Mouse (Mus musculus) ovary, adult 2 months (tissue): ENCODE data around the gene Rhag. TPM values are rescaled to one million over a fixed set of nuclear protein-coding genes. Genes with fewer than 3 reads are reported as not detected.

Experiments
- polyA plus RNA-seq: library from polyadenylated mRNA; depleted of rRNA; stranded (reverse); fragments of >200 nt; gene quantifications from 2 replicates; pipeline ENCODE4 v1.2.3, GENCODE M21; 2012; rRNA removed

The Rhag gene
- polyA plus RNA-seq = not detected in 2 replicates

GRCm38 (mm10) chr17:40810934-40811333 is at the start of gene Rhag:
Rhag (plus strand) TSS chr17:40811126.

DNA sequence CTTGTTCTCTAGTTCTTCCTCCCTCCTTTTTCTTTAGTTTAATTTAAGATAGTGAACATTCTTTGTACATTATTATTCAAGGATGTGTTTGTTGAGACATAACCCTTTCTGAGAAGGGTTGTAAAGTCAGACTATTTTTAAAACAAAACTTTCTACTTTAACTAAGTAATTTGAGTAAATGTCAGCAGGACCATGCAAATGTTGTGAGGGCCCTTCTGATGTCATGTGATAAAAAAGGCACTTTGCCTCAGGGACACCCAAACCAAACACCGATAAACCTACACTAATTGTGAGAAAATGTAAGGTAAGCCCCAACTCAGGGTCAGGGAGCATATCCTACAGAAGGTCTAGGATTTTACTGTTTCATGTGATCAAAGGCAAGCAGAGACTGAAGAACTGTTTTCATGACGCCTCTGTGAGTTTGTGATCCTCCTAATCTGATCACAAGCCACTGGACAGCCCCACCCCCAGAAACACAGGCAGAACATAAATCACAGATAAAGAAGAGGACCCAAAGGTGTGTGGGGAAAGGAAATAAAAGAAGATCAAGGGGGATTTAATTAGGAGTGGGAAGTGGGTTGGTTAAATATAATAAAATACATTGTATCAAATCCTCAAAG is 3.9 kb upstream of the Rhag start, which contains the start of gene Crisp2:
Gene Crisp2, minus strand, starts transcription at position 51 of the 620 bp plus-strand sequence.

GRCm38 (mm10) chr17:40879924-40880691 is 69.2 kb downstream of the Rhag start, which contains the start of gene 9130008F23Rik:
9130008F23Rik (minus strand) TSS chr17:40880559.

Other genes starting within 250 kb of the Rhag start
- gene Esp6, start 249.6 kb upstream of the Rhag start, polyA plus RNA-seq = not detected in 2 replicates
- gene Esp4, start 212.5 kb upstream of the Rhag start, polyA plus RNA-seq = not detected in 2 replicates
- not detected in 2 replicates for gene Esp3, start 179.1 kb upstream of the Rhag start, polyA plus RNA-seq
- not detected in 2 replicates for gene Esp1, start 84.0 kb upstream of the Rhag start, polyA plus RNA-seq
- not detected in 2 replicates for gene Crisp2, start 4.1 kb upstream of the Rhag start, polyA plus RNA-seq
- gene 9130008F23Rik, start 69.4 kb downstream of the Rhag start, polyA plus RNA-seq = 2.7 and 3.3 TPM in 2 replicates
- gene Glyatl3, start 103.2 kb downstream of the Rhag start, polyA plus RNA-seq = not detected in 2 replicates
- gene Mut, start 123.6 kb downstream of the Rhag start, polyA plus RNA-seq = 6.4 and 10.6 TPM in 2 replicates
- gene Cenpq, start 123.9 kb downstream of the Rhag start, polyA plus RNA-seq = 0.43 and 0.61 TPM in 2 replicates